Mouse (Mus musculus): Measurements from ENCODE around the gene Lama5. TPM values are rescaled to one million over a fixed set of nuclear protein-coding genes. Genes with fewer than 3 reads are reported as not detected.
A peak's percentile ranks its signal among the peaks of the same experiment; 100 is the strongest.

Gene Lama5
- polyA plus RNA-seq, 1 experiment from 2014 or later: 102 TPM

GRCm38 (mm10) chr2:180212255-180212654 lies 13.4 kb downstream of the Lama5 start:
- Histone ChIP-seq H3K27ac (ENCODE audit: low read length) (no peak overlapping the region), H3K36me3 (ENCODE audit: control insufficient read depth, insufficient read depth, low read length) (peaks cover 4% of the 10 kb centered on the region; the same call in 1 of the 2 replicates), H3K27me3 (ENCODE audit: control insufficient read depth, insufficient read depth, low read depth, low read length) (no peaks in the 10 kb centered on the region), H3K4me1 (replicated peaks; ENCODE audit: control insufficient read depth, insufficient read depth, low read length) (peaks cover 35% of the 10 kb centered on the region), H3K4me2 (ENCODE audit: low read depth, low read length) (no peak overlapping the region), H3K9ac (ENCODE audit: low read length) (no peak overlapping the region), H3K9me3 (ENCODE audit: control insufficient read depth, low read length) (peaks cover 3% of the 10 kb centered on the region; the same call in 1 of the 2 replicates), H3K4me3 (ENCODE audit: low read length) (no peak overlapping the region)
- 86% methylated on average over 3 of the region's 3 CpGs for WGBS
- no peak for ATAC-seq (ENCODE audit: low read depth)

- Histone ChIP-seq H3K4me3 (ENCODE audit: low read length) (no peak overlapping the region), H3K4me2 (ENCODE audit: low read depth, low read length) (no peak overlapping the region), H3K4me1 (replicated peaks; ENCODE audit: control insufficient read depth, insufficient read depth, low read length) (peaks cover 4% of the 10 kb centered on the region; the same call in 1 of the 2 replicates), H3K9me3 (ENCODE audit: control insufficient read depth, low read length) (peaks cover 3% of the 10 kb centered on the region; the same call in 1 of the 2 replicates), H3K27me3 (ENCODE audit: control insufficient read depth, insufficient read depth, low read depth, low read length) (no peaks in the 10 kb centered on the region), H3K36me3 (ENCODE audit: control insufficient read depth, insufficient read depth, low read length) (peaks cover 19% of the 10 kb centered on the region; the same call in 1 of the 2 replicates), H3K9ac (ENCODE audit: low read length) (no peak overlapping the region), H3K27ac (ENCODE audit: low read length) (no peak overlapping the region)
- ATAC-seq (ENCODE audit: low read depth): no peak
- 60% methylated on average over 1 of the region's 1 CpGs for WGBS
Observed at GRCm38 (mm10) chr2:180208976-180209375, 16.7 kb downstream of the Lama5 start.

GRCm38 (mm10) chr2:180207840-180208239 lies 17.8 kb downstream of the Lama5 start:
- no peak overlapping the region for H3K9ac ChIP-seq (ENCODE audit: low read length)
- no peak overlapping the region for H3K4me2 ChIP-seq (ENCODE audit: low read depth, low read length)
- 65% methylated on average over 7 of the region's 7 CpGs for whole genome bisulfite sequencing
- H3K9me3 ChIP-seq (ENCODE audit: control insufficient read depth, low read length): peaks cover 3% of the 10 kb centered on the region; the same call in 1 of the 2 replicates
- ATAC-seq (ENCODE audit: low read depth): 0 out of 2 replicates have a peak, but pooled peaks have one; percentile 2
- no peak overlapping the region for H3K27ac ChIP-seq (ENCODE audit: low read length)
- H3K36me3 ChIP-seq (ENCODE audit: control insufficient read depth, insufficient read depth, low read length): peaks cover 15% of the 10 kb centered on the region; the same call in 1 of the 2 replicates
- H3K4me1 ChIP-seq (replicated peaks; ENCODE audit: control insufficient read depth, insufficient read depth, low read length): peaks cover 3% of the 10 kb centered on the region
- no peak overlapping the region for H3K4me3 ChIP-seq (ENCODE audit: low read length)
- no peaks in the 10 kb centered on the region for H3K27me3 ChIP-seq (ENCODE audit: control insufficient read depth, insufficient read depth, low read depth, low read length)

- Histone ChIP-seq H3K4me1 (replicated peaks; ENCODE audit: control insufficient read depth, insufficient read depth, low read length) (peaks cover 20% of the 10 kb centered on the region), H3K27me3 (ENCODE audit: control insufficient read depth, insufficient read depth, low read depth, low read length) (no peaks in the 10 kb centered on the region), H3K27ac (ENCODE audit: low read length) (no peak overlapping the region), H3K9ac (ENCODE audit: low read length) (no peak overlapping the region), H3K36me3 (ENCODE audit: control insufficient read depth, insufficient read depth, low read length) (peaks cover 25% of the 10 kb centered on the region), H3K4me2 (ENCODE audit: low read depth, low read length) (no peak overlapping the region), H3K9me3 (ENCODE audit: control insufficient read depth, low read length) (no peaks in the 10 kb centered on the region), H3K4me3 (ENCODE audit: low read length) (no peak overlapping the region)
- WGBS: 74% methylated on average over 2 of the region's 2 CpGs
- ATAC-seq (ENCODE audit: low read depth): no peak
Observed at GRCm38 (mm10) chr2:180205956-180206280, 19.7 kb downstream of the Lama5 start.

- Histone ChIP-seq H3K4me3 (ENCODE audit: low read length) (no peak overlapping the region), H3K27ac (ENCODE audit: low read length) (no peak overlapping the region), H3K36me3 (ENCODE audit: control insufficient read depth, insufficient read depth, low read length) (peaks cover 28% of the 10 kb centered on the region), H3K4me1 (replicated peaks; ENCODE audit: control insufficient read depth, insufficient read depth, low read length) (peaks cover 25% of the 10 kb centered on the region), H3K9ac (ENCODE audit: low read length) (no peak overlapping the region), H3K27me3 (ENCODE audit: control insufficient read depth, insufficient read depth, low read depth, low read length) (no peaks in the 10 kb centered on the region), H3K4me2 (ENCODE audit: low read depth, low read length) (no peak overlapping the region), H3K9me3 (ENCODE audit: control insufficient read depth, low read length) (no peaks in the 10 kb centered on the region)
- no peak for ATAC-seq (ENCODE audit: low read depth)
- 82% methylated on average over 12 of the region's 12 CpGs for whole genome bisulfite sequencing
Observed at GRCm38 (mm10) chr2:180205083-180205955, 20.3 kb downstream of the Lama5 start.

- no peaks in the 10 kb centered on the region for H3K27me3 ChIP-seq (ENCODE audit: control insufficient read depth, insufficient read depth, low read depth, low read length)
- ATAC-seq (ENCODE audit: low read depth): no peak
- H3K9ac ChIP-seq (ENCODE audit: low read length): no peak overlapping the region
- H3K4me3 ChIP-seq (ENCODE audit: low read length): no peak overlapping the region
- no peaks in the 10 kb centered on the region for H3K9me3 ChIP-seq (ENCODE audit: control insufficient read depth, low read length)
- no peak overlapping the region for H3K4me2 ChIP-seq (ENCODE audit: low read depth, low read length)
- H3K27ac ChIP-seq (ENCODE audit: low read length): no peak overlapping the region
- peaks cover 30% of the 10 kb centered on the region for H3K36me3 ChIP-seq (ENCODE audit: control insufficient read depth, insufficient read depth, low read length)
- H3K4me1 ChIP-seq (replicated peaks; ENCODE audit: control insufficient read depth, insufficient read depth, low read length): peaks cover 26% of the 10 kb centered on the region
- WGBS: 80% methylated on average over 9 of the region's 9 CpGs
Observed at GRCm38 (mm10) chr2:180204501-180204900, 21.2 kb downstream of the Lama5 start.

- H3K9me3 ChIP-seq (ENCODE audit: control insufficient read depth, low read length): no peaks in the 10 kb centered on the region
- no peak overlapping the region for H3K4me2 ChIP-seq (ENCODE audit: low read depth, low read length)
- H3K4me3 ChIP-seq (ENCODE audit: low read length): no peak overlapping the region
- H3K9ac ChIP-seq (ENCODE audit: low read length): no peak overlapping the region
- peaks cover 26% of the 10 kb centered on the region for H3K4me1 ChIP-seq (replicated peaks; ENCODE audit: control insufficient read depth, insufficient read depth, low read length)
- peak overlapping the region; percentile 86 for H3K27ac ChIP-seq (ENCODE audit: low read length)
- H3K36me3 ChIP-seq (ENCODE audit: control insufficient read depth, insufficient read depth, low read length): peaks cover 42% of the 10 kb centered on the region
- WGBS: 40% methylated on average over 10 of the region's 10 CpGs
- no peaks in the 10 kb centered on the region for H3K27me3 ChIP-seq (ENCODE audit: control insufficient read depth, insufficient read depth, low read depth, low read length)
- ATAC-seq (ENCODE audit: low read depth): peak; percentile 85
Observed at GRCm38 (mm10) chr2:180202805-180203204, 22.9 kb downstream of the Lama5 start.

GRCm38 (mm10) chr2:180202263-180202662 lies 23.4 kb downstream of the Lama5 start:
- peak; percentile 24 for ATAC-seq (ENCODE audit: low read depth)
- no peaks in the 10 kb centered on the region for H3K27me3 ChIP-seq (ENCODE audit: control insufficient read depth, insufficient read depth, low read depth, low read length)
- no peak overlapping the region for H3K9ac ChIP-seq (ENCODE audit: low read length)
- WGBS: 79% methylated on average over 14 of the region's 14 CpGs
- peaks cover 44% of the 10 kb centered on the region for H3K36me3 ChIP-seq (ENCODE audit: control insufficient read depth, insufficient read depth, low read length)
- H3K27ac ChIP-seq (ENCODE audit: low read length): no peak overlapping the region
- H3K9me3 ChIP-seq (ENCODE audit: control insufficient read depth, low read length): no peaks in the 10 kb centered on the region
- H3K4me3 ChIP-seq (ENCODE audit: low read length): no peak overlapping the region
- peaks cover 26% of the 10 kb centered on the region for H3K4me1 ChIP-seq (replicated peaks; ENCODE audit: control insufficient read depth, insufficient read depth, low read length)
- no peak overlapping the region for H3K4me2 ChIP-seq (ENCODE audit: low read depth, low read length)

- H3K27me3 ChIP-seq (ENCODE audit: control insufficient read depth, insufficient read depth, low read depth, low read length): no peaks in the 10 kb centered on the region
- no peak overlapping the region for H3K27ac ChIP-seq (ENCODE audit: low read length)
- H3K4me1 ChIP-seq (replicated peaks; ENCODE audit: control insufficient read depth, insufficient read depth, low read length): peaks cover 26% of the 10 kb centered on the region
- 62% methylated on average over 9 of the region's 9 CpGs for WGBS
- no peak overlapping the region for H3K9ac ChIP-seq (ENCODE audit: low read length)
- H3K36me3 ChIP-seq (ENCODE audit: control insufficient read depth, insufficient read depth, low read length): peaks cover 44% of the 10 kb centered on the region
- ATAC-seq (ENCODE audit: low read depth): no peak
- H3K4me3 ChIP-seq (ENCODE audit: low read length): no peak overlapping the region
- no peaks in the 10 kb centered on the region for H3K9me3 ChIP-seq (ENCODE audit: control insufficient read depth, low read length)
- H3K4me2 ChIP-seq (ENCODE audit: low read depth, low read length): no peak overlapping the region
Observed at GRCm38 (mm10) chr2:180201303-180201702, 24.4 kb downstream of the Lama5 start.
